Mouse (Mus musculus) thymus, postnatal 10 days (tissue): ENCODE data around the gene Pias4.

ENCODE experiments used
- DNase-seq, 2 experiments: peaks; one replicate each; pipeline ENCODE4 v3.0.0; 2021; ENCODE audit warnings: low spot score in 2 of 2

Pias4 gene

DNA sequence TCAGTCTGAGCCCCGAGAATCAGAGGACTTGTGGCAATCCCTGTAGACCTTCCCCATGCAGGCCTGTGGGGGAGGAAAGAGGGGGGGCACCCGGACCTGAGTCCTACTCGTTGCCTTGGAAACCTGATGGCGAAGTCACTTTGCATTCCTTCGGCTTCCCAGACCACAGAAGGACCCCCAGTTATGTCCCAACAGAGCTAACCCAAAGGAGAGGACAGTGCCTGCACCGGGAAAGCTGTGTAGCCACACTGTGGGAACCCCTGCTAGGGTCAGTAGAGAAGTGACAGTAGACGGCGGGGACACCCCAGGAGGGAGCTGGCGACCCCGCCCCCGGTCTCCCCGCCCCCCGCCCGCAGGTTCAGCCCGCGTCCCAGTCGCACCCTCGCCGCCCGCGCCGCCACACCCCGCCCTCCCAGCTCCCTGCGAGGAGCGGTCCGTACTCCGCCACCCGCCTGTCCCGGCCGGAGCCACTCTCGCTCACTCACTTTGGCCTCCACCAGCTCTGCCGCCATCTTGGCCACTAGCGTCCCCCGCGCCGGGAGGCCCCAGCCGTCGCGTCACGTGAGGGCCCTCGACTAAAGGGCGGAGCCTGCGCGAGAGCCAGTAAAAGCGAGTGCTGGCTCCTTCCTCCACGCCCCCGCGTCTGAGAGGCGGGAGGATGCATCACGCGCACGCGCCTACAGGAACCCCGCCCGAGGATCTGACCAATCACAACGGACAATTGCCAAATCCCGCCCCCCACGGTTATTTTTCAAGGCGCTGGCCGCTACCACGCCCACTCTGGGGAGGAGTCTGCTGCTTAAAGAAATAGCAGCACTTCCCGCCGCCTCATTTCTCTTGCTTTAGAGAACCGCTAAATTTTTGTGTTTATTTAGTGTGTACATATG is at the start of gene Pias4:
Gene Pias4 (minus strand): TSS at position 724 of the 887 bp plus-strand sequence.
- DNase-seq: peak; percentile 100

DNA sequence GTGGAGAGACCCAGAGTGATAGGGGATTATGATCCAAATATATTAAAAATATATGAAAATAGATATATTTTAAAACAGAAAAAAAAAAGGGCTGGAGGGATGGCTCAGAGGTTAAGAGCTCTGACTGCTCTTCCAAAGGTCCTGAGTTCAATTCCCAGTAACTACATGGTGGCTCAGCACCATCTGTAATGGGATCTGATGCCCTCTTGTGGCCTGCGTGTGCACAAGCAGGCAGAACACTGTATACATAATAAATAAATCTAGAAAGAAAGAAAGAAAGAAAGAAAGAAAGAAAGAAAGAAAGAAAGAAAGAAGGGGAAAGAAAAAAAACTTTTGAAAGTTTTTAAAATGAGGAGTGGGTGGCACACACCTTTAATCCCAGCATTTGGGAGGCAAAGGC is 49.5 kb upstream of the Pias4 start:
- DNase-seq: peak in 1 of 2 experiments; percentile 42

- DNase-seq: no peak
Measured at GRCm38 (mm10) chr10:81216810-81217209, 49.1 kb upstream of the Pias4 start.

- no peak for DNase-seq
Measured at GRCm38 (mm10) chr10:81216260-81216659, 48.5 kb upstream of the Pias4 start.

GRCm38 (mm10) chr10:81210154-81210553 is 42.4 kb upstream of the Pias4 start:
- DNase-seq: no peak

GRCm38 (mm10) chr10:81204137-81204536 is 36.4 kb upstream of the Pias4 start:
- DNase-seq: no peak

GRCm38 (mm10) chr10:81202978-81203720 is 35.4 kb upstream of the Pias4 start:
- DNase-seq: no peak

- no peak for DNase-seq
Measured at GRCm38 (mm10) chr10:81201807-81202758, 34.4 kb upstream of the Pias4 start, which contains the start of gene Nmrk2. Nmrk2 (minus strand) TSS chr10:81202051.

GRCm38 (mm10) chr10:81200605-81201287 is 33.0 kb upstream of the Pias4 start:
- DNase-seq: no peak

DNA sequence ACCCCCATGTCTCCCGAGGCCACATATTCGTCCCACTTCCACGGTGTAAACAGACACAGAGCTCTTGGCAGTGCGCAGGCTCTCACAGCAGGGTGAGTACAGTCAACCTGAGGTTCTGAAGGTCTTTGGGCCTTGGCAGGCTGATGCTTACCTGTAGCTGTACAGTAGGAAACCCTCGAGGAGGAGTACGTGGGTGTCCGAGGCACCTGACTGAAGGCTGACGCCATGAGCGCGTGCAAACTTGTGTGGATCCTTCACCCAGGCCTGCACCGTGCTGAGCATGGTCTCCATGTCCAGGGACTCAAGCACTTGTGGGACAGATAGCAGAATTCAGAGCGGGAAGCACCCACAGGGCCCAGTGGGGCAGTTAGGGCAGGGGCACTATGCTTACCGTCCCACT is 32.4 kb upstream of the Pias4 start:
- DNase-seq: no peak

DNA sequence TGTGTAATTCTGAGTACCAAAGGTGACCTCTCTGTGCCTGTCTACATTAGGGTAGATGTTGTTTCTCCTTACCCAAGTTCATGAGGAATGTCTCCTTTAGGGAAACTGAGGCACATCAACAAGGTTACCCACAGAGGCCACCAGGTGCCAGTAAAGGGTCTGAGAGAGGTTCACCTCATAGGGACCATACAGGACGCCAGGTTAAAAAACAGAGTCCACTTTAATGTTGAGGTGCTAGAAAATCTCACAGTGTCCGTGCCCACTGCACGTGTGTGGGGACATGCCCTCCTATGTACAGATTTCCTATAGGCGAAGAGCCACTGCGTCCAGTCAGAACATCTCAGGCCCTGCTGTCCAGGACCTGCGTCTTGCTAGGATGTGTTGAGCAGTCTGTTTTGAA is 31.3 kb upstream of the Pias4 start:
- DNase-seq: no peak

DNA sequence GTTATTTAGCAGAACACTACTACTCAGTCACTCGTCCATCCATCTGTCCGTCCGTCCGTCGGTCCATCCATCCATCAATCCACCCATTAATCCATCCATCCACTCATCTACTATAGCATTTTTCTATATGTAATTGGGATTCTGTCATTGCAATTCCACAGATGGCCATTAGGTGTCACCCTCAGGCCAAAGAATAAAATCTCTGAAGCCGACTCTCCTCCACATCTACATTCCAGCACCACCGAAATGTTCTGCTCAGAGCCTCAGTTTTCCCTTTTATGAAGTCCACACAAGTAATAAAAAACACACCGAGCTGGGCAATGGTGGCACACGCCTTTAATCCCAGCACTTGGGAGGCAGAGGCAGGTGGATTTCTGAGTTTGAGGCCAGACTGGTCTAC is 30.5 kb upstream of the Pias4 start:
- DNase-seq: peak in 1 of 2 experiments; percentile 72

DNA sequence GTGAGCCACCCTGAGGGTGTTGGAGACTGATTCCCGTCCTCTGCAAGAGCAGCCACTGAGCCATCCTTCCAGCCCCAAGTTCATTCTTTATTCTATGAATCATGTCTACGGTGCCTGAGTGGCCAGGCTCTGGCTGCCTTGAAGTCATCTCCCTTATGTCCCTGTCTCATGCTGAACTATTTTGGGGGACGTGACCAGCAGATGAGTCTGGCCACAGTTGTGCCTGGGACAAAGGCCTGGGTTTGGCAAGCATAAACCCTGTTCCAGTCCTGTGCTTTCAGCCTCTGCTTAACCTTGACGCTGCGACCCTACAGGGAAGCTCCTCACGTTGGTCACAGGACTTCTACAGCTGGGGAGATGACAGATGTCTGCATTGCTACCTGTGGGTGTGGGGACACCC is 29.6 kb upstream of the Pias4 start:
- DNase-seq: no peak

DNA sequence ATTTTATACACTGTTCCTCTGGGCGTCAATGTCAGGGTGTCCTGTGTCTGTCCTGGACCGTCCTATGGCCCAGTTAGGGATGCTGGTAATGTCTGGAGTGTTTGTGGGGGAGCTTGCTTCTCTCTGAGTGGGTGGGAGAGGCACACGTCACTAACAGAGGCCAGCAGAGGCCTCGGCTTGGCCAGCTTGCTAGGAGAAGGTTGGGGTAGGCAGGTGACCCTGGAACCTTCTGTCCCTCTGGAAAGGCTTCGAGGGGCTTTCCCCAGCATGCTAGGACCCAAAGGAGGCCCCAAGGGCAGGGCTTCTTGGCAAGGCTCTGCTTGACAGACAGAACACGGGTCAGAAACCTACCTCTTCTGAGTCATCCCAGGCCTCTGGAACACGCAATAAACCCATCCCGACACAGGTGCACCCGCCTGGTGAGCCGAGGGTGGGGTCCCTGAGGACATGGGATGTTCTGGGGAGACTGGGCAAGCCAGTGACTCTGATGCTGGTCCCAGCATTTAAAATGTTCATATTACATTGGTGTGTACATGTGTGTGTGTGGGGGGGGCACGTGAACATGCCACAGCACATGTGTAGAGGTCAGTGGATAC is 28.8 kb upstream of the Pias4 start:
- no peak for DNase-seq

GRCm38 (mm10) chr10:81195300-81195699 is 27.6 kb upstream of the Pias4 start:
- DNase-seq: no peak

DNA sequence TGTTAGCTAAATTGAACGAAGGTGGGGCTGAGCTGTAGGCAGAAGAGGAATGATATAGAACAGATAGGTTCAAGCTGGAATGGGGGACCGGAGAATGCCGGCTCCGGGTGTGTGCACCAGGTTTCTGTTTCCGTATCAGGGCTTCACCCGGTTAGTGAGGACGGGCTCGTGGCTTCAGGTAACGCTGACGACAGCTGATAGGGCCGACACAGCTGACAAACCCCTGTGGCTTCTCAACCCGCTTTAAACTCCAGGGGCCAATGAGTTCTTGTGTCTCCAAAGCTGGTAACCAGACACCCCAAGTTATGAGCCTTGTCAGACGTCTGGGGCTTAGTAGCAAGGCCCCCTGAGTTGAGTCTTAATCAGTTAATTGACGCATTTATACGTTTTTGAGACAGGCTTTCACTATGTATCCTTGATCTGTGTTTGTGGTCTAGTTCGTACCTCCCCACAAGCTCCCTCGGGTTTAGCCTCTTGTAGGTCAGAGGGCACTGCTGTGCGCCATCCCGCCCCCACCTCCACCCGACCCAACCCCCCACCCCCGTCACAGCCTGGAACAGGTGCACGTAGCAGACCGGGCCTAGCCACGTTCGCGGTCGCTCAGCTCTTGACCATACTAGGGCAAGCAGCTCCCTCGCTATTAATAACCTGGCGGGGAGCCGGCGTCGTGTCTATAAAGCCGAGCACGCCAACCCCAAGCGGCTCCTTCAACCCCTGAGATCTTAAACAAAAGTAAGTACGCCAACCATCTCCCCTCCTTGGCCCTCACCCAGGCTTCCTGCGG is 26.5 kb upstream of the Pias4 start:
- DNase-seq: peak in 1 of 2 experiments; percentile 31

GRCm38 (mm10) chr10:81192968-81193501 is 25.3 kb upstream of the Pias4 start:
- DNase-seq: peak in 1 of 2 experiments; percentile 30

DNA sequence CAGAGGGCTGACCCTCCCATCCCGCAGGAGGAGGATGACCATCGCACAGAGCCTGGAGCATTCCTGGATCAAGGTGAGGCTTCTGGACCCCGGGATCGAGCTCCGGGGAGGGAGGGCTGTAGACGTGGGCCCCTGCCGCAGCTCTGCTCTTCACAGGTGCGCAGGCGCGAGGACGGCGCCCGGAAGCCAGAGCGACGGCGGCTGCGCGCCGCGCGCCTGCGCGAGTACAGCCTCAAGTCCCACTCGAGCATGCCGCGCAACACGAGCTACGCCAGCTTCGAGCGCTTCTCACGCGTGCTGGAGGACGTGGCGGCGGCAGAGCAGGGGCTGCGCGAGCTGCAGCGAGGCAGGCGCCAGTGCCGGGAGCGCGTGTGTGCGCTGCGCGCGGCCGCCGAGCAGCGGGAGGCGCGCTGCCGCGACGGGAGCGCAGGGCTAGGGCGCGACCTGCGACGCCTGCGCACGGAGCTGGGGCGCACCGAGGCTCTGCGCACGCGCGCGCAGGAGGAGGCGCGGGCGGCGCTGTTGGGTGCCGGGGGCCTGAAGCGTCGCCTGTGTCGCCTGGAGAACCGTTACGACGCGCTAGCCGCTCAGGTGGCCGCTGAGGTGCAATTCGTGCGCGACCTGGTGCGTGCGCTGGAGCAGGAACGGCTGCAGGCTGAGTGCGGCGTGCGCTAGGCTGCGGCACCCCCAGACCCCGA is 24.7 kb upstream of the Pias4 start:
- DNase-seq: peak; percentile 79 to 84
